42 mouse cellular contexts compared by ENCODE assay signal in the genomic region with DNA sequence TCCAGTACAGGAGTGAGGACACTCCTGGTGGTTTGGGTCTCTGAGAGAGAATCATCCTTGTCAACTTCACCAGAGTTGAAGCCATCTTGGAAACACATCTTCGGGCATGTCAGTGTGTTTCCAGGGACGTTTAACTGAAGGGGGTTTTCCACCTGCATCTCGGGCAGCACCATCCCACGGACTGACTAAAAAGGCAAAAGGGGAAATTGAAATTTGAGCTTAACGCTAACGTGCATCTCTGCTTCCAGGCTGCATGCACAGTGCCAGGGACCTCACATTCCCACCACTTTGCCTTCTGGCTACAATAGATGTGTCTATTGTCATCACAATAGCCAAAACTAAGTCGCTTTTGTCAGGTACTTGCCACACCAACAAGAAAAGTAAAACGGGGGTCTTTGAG. TPM values are rescaled to one million over a fixed set of nuclear protein-coding genes. Genes with fewer than 3 reads are reported as not detected.
"Had no signal": no experiment of that assay in that cellular context is flagged by ENCODE, and none has a peak within 500 bp of the region (broad histone marks: within the 10 kb centered on the region; RNA-seq: fewer than 3 reads in every experiment).

No protein-coding gene starts in this region.

- H3K9ac ChIP-seq: heart, embryonic 12.5 days; heart, embryonic 13.5 days; hindbrain, embryonic 12.5 days; intestine, embryonic 15.5 days; kidney, embryonic 15.5 days had no signal

- H3K9me3 ChIP-seq: heart, embryonic 10.5 days; heart, embryonic 12.5 days; heart, embryonic 13.5 days; heart, embryonic 15.5 days; hindbrain, embryonic 10.5 days; hindbrain, embryonic 12.5 days; hindbrain, embryonic 13.5 days; hindbrain, embryonic 15.5 days; intestine, embryonic 15.5 days; kidney, embryonic 15.5 days had no signal

- H3K27ac ChIP-seq: heart, embryonic 15.5 days; hindbrain, embryonic 10.5 days; hindbrain, embryonic 12.5 days; hindbrain, embryonic 13.5 days; hindbrain, embryonic 14.5 days; hindbrain, embryonic 15.5 days; hindbrain, postnatal 0 days; intestine, embryonic 15.5 days; kidney, embryonic 15.5 days; kidney, postnatal 0 days had no signal

- H3K27me3 ChIP-seq: hindbrain, embryonic 13.5 days; hindbrain, embryonic 15.5 days; intestine, embryonic 15.5 days had no signal

- H3K36me3 ChIP-seq: intestine, embryonic 15.5 days had no signal

- DNase-seq: heart, postnatal 10 days; heart, postnatal 14 days; heart, postnatal 36 days; heart, postnatal 4 days; kidney, adult 11 months; kidney, adult 18-20 months; kidney, adult 2 months; kidney, adult 8-10 months; kidney, adult 9 months; kidney, postnatal 10 days; kidney, postnatal 14 days; kidney, postnatal 25 days; kidney, postnatal 36 days; kidney, postnatal 4 days; layer of hippocampus, adult 9-11 months; layer of hippocampus, postnatal 36 days had no signal

RNA-seq across cellular contexts. Expression of a gene that starts 0.7 kb away (rescaled TPM):
- total RNA-seq: hematopoietic stem cell, adult 5-6 weeks had no signal
- polyA plus RNA-seq: inflammation-experienced regulatory T-cells, adult 6 months had no signal

RNA-seq across cellular contexts. Expression of a gene that starts 21.0 kb away (rescaled TPM):
- total RNA-seq: heart, postnatal 10 days; heart, postnatal 25 days; heart, postnatal 36 days; heart, postnatal 4 days; hematopoietic stem cell, adult 5-6 weeks; left cerebral cortex, adult 18-20 months; left cerebral cortex, adult 2 months had no signal
- polyA plus RNA-seq: heart, embryonic 12.5 days; heart, embryonic 13.5 days; heart, embryonic 14.5 days; heart, postnatal 0 days; inflammation-experienced regulatory T-cells, adult 6 months; kidney, adult 2 months; kidney, embryonic 14.5 days; kidney, embryonic 15.5 days; kidney, embryonic 16.5 days; kidney, postnatal 0 days had no signal

RNA-seq across cellular contexts. Expression of a gene that starts 29.2 kb away (rescaled TPM):
- total RNA-seq: heart, postnatal 10 days; heart, postnatal 14 days; heart, postnatal 25 days; heart, postnatal 36 days; layer of hippocampus, adult 2 months; layer of hippocampus, postnatal 10 days; layer of hippocampus, postnatal 14 days; layer of hippocampus, postnatal 25 days; layer of hippocampus, postnatal 36 days; left cerebral cortex, adult 2 months had no signal
- polyA plus RNA-seq: hindbrain, embryonic 13.5 days; kidney, embryonic 14.5 days; kidney, embryonic 16.5 days had no signal

RNA-seq across cellular contexts. Expression of a gene that starts 54.6 kb away (rescaled TPM):
- polyA plus RNA-seq: inflammation-experienced regulatory T-cells, adult 6 months had no signal
